Mouse (Mus musculus) forebrain, embryonic 16.5 days (tissue): ENCODE measurements at regions not wholly inside any gene's neighbourhood (a gene's known extent, or its start where the extent isn't known, plus 50 kb on each side); places are given as distances from the start of the nearest gene placed in this dataset.

Experiments used
- ATAC-seq: fragments of 200-750 bp; cut with Nextera tagmentation; 2 replicates; pipeline ENCODE4 v1.8.0; 2017; ENCODE audit warnings: mild to moderate bottlenecking, moderate library complexity
- H3K27ac ChIP-seq: fragments of 300-500 bp; sonication (generic); 2 replicates; pipeline ENCODE4 v1.5.1; 2014; ENCODE audit warnings: low read length, control low read depth
- H3K27me3 ChIP-seq: fragments of 300-500 bp; sonication (generic); replicated peaks from 2 replicates; pipeline ENCODE4 v1.6.1; 2014; ENCODE audit warnings: low read length; ENCODE audit not compliant: control insufficient read depth, insufficient read depth
- H3K36me3 ChIP-seq: fragments of 300-500 bp; sonication (generic); 2 replicates; pipeline ENCODE4 v1.6.1; 2014; ENCODE audit not compliant: control insufficient read depth, insufficient read depth
- H3K4me1 ChIP-seq: fragments of 300-500 bp; sonication (generic); replicated peaks from 2 replicates; pipeline ENCODE4 v1.6.1; 2014; ENCODE audit warnings: low read length; ENCODE audit not compliant: control insufficient read depth, insufficient read depth
- H3K4me2 ChIP-seq: fragments of 300-500 bp; sonication (generic); 2 replicates; pipeline ENCODE4 v1.6.1; 2014; ENCODE audit warnings: mild to moderate bottlenecking, low read length, control low read depth
- H3K4me3 ChIP-seq: fragments of 300-500 bp; sonication (generic); replicated peaks from 2 replicates; pipeline ENCODE4 v1.5.1; 2014; ENCODE audit warnings: mild to moderate bottlenecking, low read length, control low read depth
- H3K9ac ChIP-seq: fragments of 300-500 bp; sonication (generic); replicated peaks from 2 replicates; pipeline ENCODE4 v1.6.1; 2014; ENCODE audit warnings: low read depth, low read length, control low read depth
- H3K9me3 ChIP-seq: fragments of 300-500 bp; sonication (generic); 2 replicates; pipeline ENCODE4 v1.6.1; 2016; ENCODE audit warnings: low read length; ENCODE audit not compliant: control insufficient read depth
- WGBS: fragments of 180-500 bp; shearing (Covaris S2); extraction: QIAGEN DNeasy Blood & Tissue Kit; methylation state at CpG from one replicate; pipeline ENCODE4 v1.1.7; 2014; 5-methylcytosine and 5-hydroxymethylcytosine counted together

DNA sequence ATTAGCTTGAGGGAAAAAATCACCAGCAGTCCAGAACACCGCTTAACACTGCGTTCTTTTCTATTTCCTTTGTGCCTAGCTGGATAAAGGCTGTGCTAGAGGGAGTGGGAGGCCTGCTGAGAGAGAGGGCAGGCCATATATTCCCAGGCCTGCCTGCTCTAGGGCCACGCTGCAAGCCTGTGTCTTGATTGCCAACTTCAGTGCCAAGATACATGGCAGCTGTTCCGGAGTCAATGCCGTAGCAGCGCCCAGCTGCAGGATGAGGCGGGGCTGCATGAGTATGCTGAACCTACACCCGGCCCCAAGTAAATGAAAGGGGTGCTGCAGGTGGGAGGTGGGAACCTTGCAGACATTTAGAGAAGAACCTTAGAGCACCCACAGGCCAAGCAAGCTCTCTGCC lies 127.5 kb upstream of the Eif4g2 start:
- Histone ChIP-seq H3K4me2 (no peak overlapping the region), H3K4me1 (peaks cover 9% of the 10 kb centered on the region), H3K9me3 (no peaks in the 10 kb centered on the region), H3K4me3 (no peak overlapping the region), H3K27ac (no peak overlapping the region), H3K27me3 (no peaks in the 10 kb centered on the region), H3K36me3 (no peaks in the 10 kb centered on the region), H3K9ac (no peak overlapping the region)
- ATAC-seq = peak; percentile 26; the same call in 1 of the 2 replicates
- WGBS = 57% methylated on average over 8 of the region's 8 CpGs

DNA sequence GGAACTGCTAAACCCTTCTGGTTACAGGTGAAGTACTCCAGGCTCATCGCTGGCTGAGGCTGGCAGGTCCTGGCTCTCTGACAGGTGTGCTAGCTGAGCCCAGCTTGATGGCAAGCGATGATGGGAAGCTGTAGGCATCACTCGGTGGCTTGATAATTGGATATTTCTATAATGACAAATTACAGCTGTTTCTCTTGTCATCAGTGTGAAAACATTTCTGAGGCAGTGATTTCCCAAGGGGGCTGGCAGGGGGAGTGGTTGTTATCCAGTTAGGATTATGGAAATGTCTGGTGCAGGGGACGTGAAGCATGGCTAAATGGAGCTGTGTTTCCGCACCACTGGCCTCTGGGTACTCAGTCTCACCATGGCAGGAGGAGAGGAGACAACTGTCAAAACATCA lies 123.0 kb upstream of the Eif4g2 start:
- Histone ChIP-seq H3K36me3 (no peaks in the 10 kb centered on the region), H3K27me3 (no peaks in the 10 kb centered on the region), H3K9me3 (no peaks in the 10 kb centered on the region), H3K4me3 (no peak overlapping the region), H3K27ac (no peak overlapping the region), H3K9ac (no peak overlapping the region), H3K4me2 (no peak overlapping the region), H3K4me1 (peaks cover 9% of the 10 kb centered on the region)
- ATAC-seq = no peak
- 42% methylated on average over 5 of the region's 5 CpGs for WGBS

DNA sequence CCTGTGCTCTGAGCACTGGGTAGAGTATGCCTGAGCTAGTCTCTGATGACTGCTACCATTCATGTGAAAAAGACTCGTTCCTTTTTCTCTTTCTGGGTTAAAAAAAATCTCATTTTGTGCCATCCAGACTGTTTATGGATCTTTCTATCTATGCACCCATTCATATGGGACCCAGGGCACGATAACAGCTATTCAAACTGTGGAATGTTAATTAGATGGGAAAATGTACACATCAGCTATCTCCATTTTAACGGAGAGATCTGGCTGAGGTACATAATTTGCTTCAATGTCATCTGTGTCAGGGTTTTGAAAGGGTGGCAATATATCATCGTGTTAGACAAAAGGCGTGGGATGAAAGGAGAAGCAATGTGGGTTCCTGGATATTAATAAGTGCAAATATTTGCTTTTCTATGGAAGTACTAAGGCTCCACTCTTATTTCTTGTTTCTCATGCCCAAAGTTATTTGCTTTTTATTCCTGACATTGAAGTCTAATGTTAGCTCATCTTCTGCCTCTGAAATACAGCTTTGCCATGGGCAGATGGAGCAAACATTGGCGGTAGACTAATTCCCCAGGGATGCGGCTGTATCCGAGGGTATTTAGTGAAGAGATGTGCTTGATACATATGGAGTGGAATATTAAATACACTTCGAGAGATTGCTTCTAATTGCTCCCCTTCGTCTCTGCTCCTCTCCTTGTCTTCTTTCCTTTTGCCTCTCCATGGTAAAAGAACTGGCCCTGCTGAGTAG lies 116.0 kb upstream of the Eif4g2 start:
- Histone ChIP-seq H3K9ac (no peak overlapping the region), H3K4me1 (peaks cover 7% of the 10 kb centered on the region), H3K4me3 (no peak overlapping the region), H3K36me3 (no peaks in the 10 kb centered on the region), H3K4me2 (no peak overlapping the region), H3K27me3 (no peaks in the 10 kb centered on the region), H3K9me3 (no peaks in the 10 kb centered on the region), H3K27ac (0 out of 2 replicates have a peak overlapping the region, but pooled peaks have one; percentile 17)
- peak; percentile 50; the same call in 1 of the 2 replicates for ATAC-seq
- 30% methylated on average over 10 of the region's 10 CpGs for WGBS

DNA sequence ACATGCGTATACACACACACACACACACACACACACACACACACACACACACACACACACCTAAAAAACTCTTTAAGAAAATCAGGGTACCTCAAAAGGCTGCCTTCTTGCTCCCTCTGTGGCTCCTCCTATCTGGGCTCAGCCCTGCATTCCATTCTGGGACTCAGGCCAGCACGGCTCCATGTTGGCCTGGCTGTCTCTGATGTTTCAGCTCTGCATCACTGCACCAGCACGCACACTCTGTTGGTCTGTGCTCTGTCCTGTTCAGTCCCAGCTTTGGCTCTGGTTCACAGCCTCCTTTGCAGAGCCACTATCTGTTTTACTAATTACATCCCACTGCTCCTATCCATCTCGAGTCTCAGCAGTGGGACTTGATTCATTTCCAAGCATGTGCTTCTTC lies 108.8 kb upstream of the Eif4g2 start:
- no peaks in the 10 kb centered on the region for H3K27me3 ChIP-seq
- H3K9ac ChIP-seq = no peak overlapping the region
- WGBS = 46% methylated on average over 4 of the region's 4 CpGs
- no peaks in the 10 kb centered on the region for H3K9me3 ChIP-seq
- H3K27ac ChIP-seq = no peak overlapping the region
- no peak overlapping the region for H3K4me2 ChIP-seq
- H3K36me3 ChIP-seq = no peaks in the 10 kb centered on the region
- no peaks in the 10 kb centered on the region for H3K4me1 ChIP-seq
- H3K4me3 ChIP-seq = no peak overlapping the region
- ATAC-seq = peak; percentile 90

DNA sequence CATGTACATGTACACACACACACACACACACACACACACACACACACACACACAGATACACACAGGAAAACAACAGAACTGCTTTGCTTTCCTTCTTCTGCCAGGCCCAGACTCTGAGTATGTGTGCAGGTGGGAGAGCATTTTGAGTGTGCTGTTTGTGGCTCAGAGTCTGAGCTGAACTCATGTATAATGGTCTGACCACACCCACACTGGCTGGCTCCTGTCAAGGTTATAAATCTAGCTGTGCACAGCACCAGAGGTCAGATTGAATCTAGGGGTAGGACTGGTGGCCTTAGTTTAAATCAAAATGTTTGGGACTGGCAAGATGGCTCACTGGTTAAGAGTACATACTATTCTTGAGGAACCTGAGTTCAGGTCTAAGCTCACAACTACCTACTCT lies 108.4 kb upstream of the Eif4g2 start:
- no peak overlapping the region for H3K4me2 ChIP-seq
- H3K27me3 ChIP-seq = no peaks in the 10 kb centered on the region
- H3K27ac ChIP-seq = no peak overlapping the region
- H3K4me3 ChIP-seq = no peak overlapping the region
- no peaks in the 10 kb centered on the region for H3K36me3 ChIP-seq
- no peak for ATAC-seq
- H3K9me3 ChIP-seq = no peaks in the 10 kb centered on the region
- no peak overlapping the region for H3K9ac ChIP-seq
- no peaks in the 10 kb centered on the region for H3K4me1 ChIP-seq

DNA sequence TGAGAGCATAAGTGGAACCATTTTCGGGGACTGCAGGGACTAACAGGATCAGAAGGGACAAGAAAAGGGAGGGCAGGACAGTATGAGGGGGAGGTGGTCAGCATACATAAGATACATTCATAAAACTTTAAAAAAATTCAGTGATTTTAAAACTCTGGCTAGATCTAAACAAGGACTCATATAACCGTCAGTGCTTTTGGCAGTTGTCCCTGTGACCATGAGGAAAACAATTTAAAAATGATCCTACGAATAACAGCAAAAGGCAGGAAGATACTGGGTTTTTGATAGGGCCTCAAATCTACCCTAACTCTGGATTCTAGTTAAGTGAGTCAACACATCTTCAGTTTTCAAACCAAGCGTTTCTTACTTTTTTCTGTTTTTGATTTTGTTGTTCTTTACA lies 106.9 kb upstream of the Eif4g2 start:
- H3K9ac ChIP-seq = no peak overlapping the region
- WGBS = 89% methylated on average over 4 of the region's 4 CpGs
- H3K27me3 ChIP-seq = no peaks in the 10 kb centered on the region
- H3K27ac ChIP-seq = no peak overlapping the region
- H3K36me3 ChIP-seq = no peaks in the 10 kb centered on the region
- no peaks in the 10 kb centered on the region for H3K9me3 ChIP-seq
- ATAC-seq = no peak
- no peak overlapping the region for H3K4me2 ChIP-seq
- no peaks in the 10 kb centered on the region for H3K4me1 ChIP-seq
- no peak overlapping the region for H3K4me3 ChIP-seq

DNA sequence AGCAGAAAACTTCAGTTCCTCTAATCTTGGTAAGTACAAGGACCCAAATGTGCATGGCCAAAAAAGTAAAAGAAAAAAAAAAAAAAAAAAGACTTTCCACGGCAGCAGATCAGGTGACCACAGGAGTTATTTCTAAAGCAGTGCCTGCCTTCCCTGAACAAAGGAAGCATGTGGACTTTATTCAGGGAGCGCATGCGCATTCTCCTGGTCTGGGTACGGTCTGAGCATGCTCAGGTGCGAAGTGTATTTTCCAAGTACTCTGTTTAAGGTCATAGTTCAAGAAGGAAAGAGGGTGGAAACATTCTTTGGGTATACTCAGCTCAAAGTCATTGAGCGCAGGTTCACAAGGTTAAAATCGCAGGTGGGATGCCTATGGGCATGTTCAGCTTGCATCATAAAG lies 103.1 kb upstream of the Eif4g2 start:
- no peak for ATAC-seq
- Histone ChIP-seq H3K27me3 (no peaks in the 10 kb centered on the region), H3K9ac (no peak overlapping the region), H3K4me1 (no peaks in the 10 kb centered on the region), H3K4me3 (no peak overlapping the region), H3K9me3 (no peaks in the 10 kb centered on the region), H3K4me2 (no peak overlapping the region), H3K36me3 (no peaks in the 10 kb centered on the region), H3K27ac (no peak overlapping the region)
- WGBS = 89% methylated on average over 7 of the region's 7 CpGs

DNA sequence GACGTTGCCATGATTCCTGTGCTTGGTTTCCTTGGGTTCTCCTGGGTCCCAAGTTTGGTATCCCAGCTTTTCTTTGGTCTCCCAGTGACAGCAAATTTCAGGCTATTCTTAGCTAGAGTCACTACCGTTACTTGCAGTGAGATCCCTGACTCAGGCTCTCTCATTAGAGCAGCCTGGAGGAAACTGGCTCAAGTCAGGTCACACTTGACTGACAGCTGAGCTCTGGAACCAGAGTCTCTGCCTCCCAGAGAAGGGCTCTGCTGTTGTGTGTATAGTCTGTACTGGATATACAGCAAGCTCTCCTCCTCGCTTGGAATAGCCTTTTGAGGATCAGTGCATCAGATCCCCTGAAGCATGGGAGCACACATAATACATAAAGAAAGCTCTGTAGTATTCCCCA lies 100.7 kb upstream of the Eif4g2 start:
- Histone ChIP-seq H3K27ac (no peak overlapping the region), H3K4me2 (no peak overlapping the region), H3K36me3 (no peaks in the 10 kb centered on the region), H3K4me1 (peaks cover 5% of the 10 kb centered on the region), H3K27me3 (no peaks in the 10 kb centered on the region), H3K4me3 (no peak overlapping the region), H3K9ac (no peak overlapping the region), H3K9me3 (no peaks in the 10 kb centered on the region)
- ATAC-seq = no peak
- 55% methylated on average over 3 of the region's 3 CpGs for whole genome bisulfite sequencing

DNA sequence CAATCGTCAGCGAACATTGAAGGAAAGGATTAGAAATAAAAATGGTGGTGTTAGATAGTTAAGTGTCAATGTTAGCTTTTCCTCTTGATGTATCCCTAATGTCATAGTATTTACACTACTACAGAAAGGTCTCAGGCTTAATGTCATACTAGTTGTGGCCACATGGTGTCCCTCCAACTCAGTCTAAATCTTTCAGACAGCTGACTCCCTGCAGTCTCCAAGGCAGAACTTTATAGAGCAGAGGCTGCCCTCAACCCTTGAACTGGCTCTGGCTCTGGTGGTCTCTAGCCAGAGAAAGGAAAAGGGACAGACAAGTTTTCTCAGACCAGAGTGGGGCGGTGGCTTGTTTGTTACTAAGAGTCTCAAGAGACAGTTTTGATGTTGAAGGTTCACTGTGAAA lies 99.5 kb upstream of the Eif4g2 start:
- ATAC-seq = 0 out of 2 replicates have a peak, but pooled peaks have one; percentile 68
- 82% methylated on average over 3 of the region's 3 CpGs for WGBS
- H3K27ac ChIP-seq = no peak overlapping the region
- no peaks in the 10 kb centered on the region for H3K9me3 ChIP-seq
- peaks cover 5% of the 10 kb centered on the region for H3K4me1 ChIP-seq
- H3K9ac ChIP-seq = no peak overlapping the region
- no peak overlapping the region for H3K4me2 ChIP-seq
- no peak overlapping the region for H3K4me3 ChIP-seq
- no peaks in the 10 kb centered on the region for H3K36me3 ChIP-seq
- H3K27me3 ChIP-seq = no peaks in the 10 kb centered on the region
